Mouse (Mus musculus): ENCODE data around the gene Tomm40. TPM values are rescaled to one million over a fixed set of nuclear protein-coding genes. Genes with fewer than 3 reads are reported as not detected.

Tomm40 gene
- polyA plus RNA-seq, 1 experiment from 2014 or later, result 81.5 TPM

- H3K9me3 ChIP-seq (ENCODE audit: low read length), result no peaks in the 10 kb centered on the region
- WGBS (ENCODE audit: insufficient replicate concordance), result 76% methylated on average over 10 of the region's 10 CpGs
- DNase-seq (no peak), ATAC-seq (no peak)
- H3K4me1 ChIP-seq (ENCODE audit: insufficient read depth), result peaks cover 15% of the 10 kb centered on the region
- no peak overlapping the region for H3K9ac ChIP-seq (replicated peaks)
- H3K36me3 ChIP-seq (replicated peaks; ENCODE audit: insufficient read depth, low read length), result 0 out of 2 replicates have a peak, but pooled peaks cover 3% of the 10 kb centered on the region
- no peak overlapping the region for H3K27ac ChIP-seq (ENCODE audit: low read depth)
- no peaks in the 10 kb centered on the region for H3K27me3 ChIP-seq (ENCODE audit: insufficient read depth, low read length)
- H3K4me3 ChIP-seq (ENCODE audit: low read depth, low read length), result no peak overlapping the region
- TF ChIP-seq CTCF (IDR thresholded peaks at IDR 0.05; ENCODE audit: low read depth) (no peak), EP300 (IDR thresholded peaks at IDR 0.05; ENCODE audit: low read depth) (no peak)
- no peak overlapping the region for H3K4me2 ChIP-seq (ENCODE audit: low read depth, low read length)
Measured at GRCm38 (mm10) chr7:19671511-19671910, 43.7 kb downstream of the Tomm40 start.

GRCm38 (mm10) chr7:19668947-19669721 is 46.1 kb downstream of the Tomm40 start:
- Histone ChIP-seq H3K4me3 (ENCODE audit: low read depth, low read length) (no peak overlapping the region; the same call in 1 of the 2 replicates), H3K27ac (ENCODE audit: low read depth) (peak overlapping the region; percentile 90), H3K4me2 (ENCODE audit: low read depth, low read length) (peak overlapping the region; percentile 55), H3K36me3 (replicated peaks; ENCODE audit: insufficient read depth, low read length) (0 out of 2 replicates have a peak, but pooled peaks cover 3% of the 10 kb centered on the region), H3K27me3 (ENCODE audit: insufficient read depth, low read length) (no peaks in the 10 kb centered on the region), H3K4me1 (ENCODE audit: insufficient read depth) (peaks cover 22% of the 10 kb centered on the region), H3K9me3 (ENCODE audit: low read length) (no peaks in the 10 kb centered on the region), H3K9ac (replicated peaks) (peak overlapping the region; percentile 48)
- TF ChIP-seq EP300 (IDR thresholded peaks at IDR 0.05; ENCODE audit: low read depth) (peak; percentile 49; the same call in 1 of the 2 replicates), CTCF (IDR thresholded peaks at IDR 0.05; ENCODE audit: low read depth) (peak; percentile 99)
- ATAC-seq (peak; percentile 64), DNase-seq (peak; percentile 91)
- 5% methylated on average over 10 of the region's 10 CpGs for WGBS (ENCODE audit: insufficient replicate concordance)

- H3K36me3 ChIP-seq (replicated peaks; ENCODE audit: insufficient read depth, low read length), result 0 out of 2 replicates have a peak, but pooled peaks cover 3% of the 10 kb centered on the region
- H3K4me1 ChIP-seq (ENCODE audit: insufficient read depth), result peaks cover 33% of the 10 kb centered on the region
- no peaks in the 10 kb centered on the region for H3K9me3 ChIP-seq (ENCODE audit: low read length)
- TF ChIP-seq EP300 (IDR thresholded peaks at IDR 0.05; ENCODE audit: low read depth) (no peak), CTCF (IDR thresholded peaks at IDR 0.05; ENCODE audit: low read depth) (no peak)
- H3K4me3 ChIP-seq (ENCODE audit: low read depth, low read length), result no peak overlapping the region
- H3K27ac ChIP-seq (ENCODE audit: low read depth), result peak overlapping the region; percentile 77
- no peak overlapping the region for H3K4me2 ChIP-seq (ENCODE audit: low read depth, low read length)
- no peak for DNase-seq
- ATAC-seq, result no peak
- no peaks in the 10 kb centered on the region for H3K27me3 ChIP-seq (ENCODE audit: insufficient read depth, low read length)
- 52% methylated on average over 2 of the region's 2 CpGs for WGBS (ENCODE audit: insufficient replicate concordance)
- no peak overlapping the region for H3K9ac ChIP-seq (replicated peaks)
Measured at GRCm38 (mm10) chr7:19667434-19667833, 47.8 kb downstream of the Tomm40 start.

GRCm38 (mm10) chr7:19666750-19667149 is 48.5 kb downstream of the Tomm40 start:
- H3K27ac ChIP-seq (ENCODE audit: low read depth), result peak overlapping the region; percentile 97
- peaks cover 6% of the 10 kb centered on the region; the same call in 1 of the 2 replicates for H3K36me3 ChIP-seq (replicated peaks; ENCODE audit: insufficient read depth, low read length)
- H3K9ac ChIP-seq (replicated peaks), result no peak overlapping the region
- DNase-seq (peak; percentile 48), ATAC-seq (no peak)
- H3K27me3 ChIP-seq (ENCODE audit: insufficient read depth, low read length), result no peaks in the 10 kb centered on the region
- TF ChIP-seq EP300 (IDR thresholded peaks at IDR 0.05; ENCODE audit: low read depth), result no peak
- peak; percentile 56 for TF ChIP-seq CTCF (IDR thresholded peaks at IDR 0.05; ENCODE audit: low read depth)
- no peaks in the 10 kb centered on the region for H3K9me3 ChIP-seq (ENCODE audit: low read length)
- no peak overlapping the region for H3K4me2 ChIP-seq (ENCODE audit: low read depth, low read length)
- peaks cover 33% of the 10 kb centered on the region for H3K4me1 ChIP-seq (ENCODE audit: insufficient read depth)
- no peak overlapping the region for H3K4me3 ChIP-seq (ENCODE audit: low read depth, low read length)
- 69% methylated on average over 3 of the region's 3 CpGs for WGBS (ENCODE audit: insufficient replicate concordance)

- peaks cover 11% of the 10 kb centered on the region; the same call in 1 of the 2 replicates for H3K36me3 ChIP-seq (replicated peaks; ENCODE audit: insufficient read depth, low read length)
- H3K4me2 ChIP-seq (ENCODE audit: low read depth, low read length), result peak within 1 kb of the TSS; percentile 91
- H3K27me3 ChIP-seq (ENCODE audit: insufficient read depth, low read length), result no peaks in the 10 kb centered on the region
- H3K27ac ChIP-seq (ENCODE audit: low read depth), result peak within 1 kb of the TSS; percentile 97
- peak within 1 kb of the TSS; percentile 99 for H3K9ac ChIP-seq (replicated peaks)
- TF ChIP-seq EP300 (IDR thresholded peaks at IDR 0.05; ENCODE audit: low read depth) (peak; percentile 91), CTCF (IDR thresholded peaks at IDR 0.05; ENCODE audit: low read depth) (peak; percentile 62)
- WGBS (ENCODE audit: insufficient replicate concordance), result under 1% methylated on average over 57 of the region's 63 CpGs
- H3K4me3 ChIP-seq (ENCODE audit: low read depth, low read length), result peak within 1 kb of the TSS; percentile 98
- DNase-seq (peak; percentile 98), ATAC-seq (peak; percentile 87)
- no peaks in the 10 kb centered on the region for H3K9me3 ChIP-seq (ENCODE audit: low read length)
- H3K4me1 ChIP-seq (ENCODE audit: insufficient read depth), result peaks cover 33% of the 10 kb centered on the region
Measured at GRCm38 (mm10) chr7:19664955-19665841, 50.0 kb downstream of the Tomm40 start, which contains the start of gene Clptm1. TSS of gene Clptm1 (minus strand) at chr7:19665033.

Data from liver, postnatal 0 days (tissue).